Mouse (Mus musculus): ENCODE measurements around the gene Auts2.

GRCm38 (mm10) chr5:131490811-131491210 lies 1052.3 kb downstream of the Auts2 start:
- TF ChIP-seq POLR2A (IDR thresholded peaks at IDR 0.05; ENCODE audit: low read depth, low read length): no peak
- TF ChIP-seq CTCF (conservative IDR thresholded peaks at IDR 0.05; ENCODE audit: insufficient read depth, insufficient read length, low read depth, low read length): no peak

Data from kidney, adult 2 months (tissue).